Mouse (Mus musculus): ENCODE results near the gene Ddx41. TPM values are rescaled to one million over a fixed set of nuclear protein-coding genes. Genes with fewer than 3 reads are reported as not detected.

Gene Ddx41
- 106 and 112 TPM in 2 replicates for polyA plus RNA-seq (2012; rRNA removed)

GRCm38 (mm10) chr13:55536194-55537175, at the start of gene Ddx41:
TSS of gene Ddx41 (minus strand) at chr13:55536658.

GRCm38 (mm10) chr13:55573432-55573831, 37.0 kb upstream of the Ddx41 start, which contains the start of gene Tmed9:
TSS of gene Tmed9 (plus strand) at chr13:55573732.

GRCm38 (mm10) chr13:55571027-55571751, 34.7 kb upstream of the Ddx41 start, which contains the start of gene Fam193b:
TSS of gene Fam193b (minus strand) at chr13:55571120.

GRCm38 (mm10) chr13:55529198-55529915, 7.1 kb downstream of the Ddx41 start, which contains the start of gene Dok3:
TSS of gene Dok3 (minus strand) at chr13:55529296.

GRCm38 (mm10) chr13:55513111-55513748, 23.2 kb downstream of the Ddx41 start, which contains the start of gene Pdlim7:
TSS of gene Pdlim7 (minus strand) at chr13:55513676.

GRCm38 (mm10) chr13:55487578-55488498, 48.6 kb downstream of the Ddx41 start, which contains the start of gene Dbn1:
TSS of gene Dbn1 (minus strand) at chr13:55488111.

Other genes starting within 250 kb of the Ddx41 start
- 247 and 256 TPM in 2 replicates for gene Prelid1, start 216.2 kb downstream of the Ddx41 start, polyA plus RNA-seq (2012; rRNA removed)
- 155 and 158 TPM in 2 replicates for gene Rab24, start 214.7 kb downstream of the Ddx41 start, polyA plus RNA-seq (2012; rRNA removed)
- 34.6 and 41.2 TPM in 2 replicates for gene Mxd3, start 206.8 kb downstream of the Ddx41 start, polyA plus RNA-seq (2012; rRNA removed)
- gene Lman2, start 173.9 kb downstream of the Ddx41 start, polyA plus RNA-seq (2012; rRNA removed): 54.3 and 59.6 TPM in 2 replicates
- gene Rgs14, start 166.9 kb downstream of the Ddx41 start, polyA plus RNA-seq (2012; rRNA removed): 0.79 and 0.98 TPM in 2 replicates
- gene Slc34a1, start 138.5 kb downstream of the Ddx41 start, polyA plus RNA-seq (2012; rRNA removed): 0.06 and 0.07 TPM in 2 replicates
- 0.43 and 0.44 TPM in 2 replicates for gene Pfn3, start 121.4 kb downstream of the Ddx41 start, polyA plus RNA-seq (2012; rRNA removed)
- gene F12, start 109.9 kb downstream of the Ddx41 start, polyA plus RNA-seq (2012; rRNA removed): 0.07 and 0.23 TPM in 2 replicates
- gene Grk6, start 91.6 kb downstream of the Ddx41 start, polyA plus RNA-seq (2012; rRNA removed): 84.0 and 87.2 TPM in 2 replicates
- gene Prr7, start 72.4 kb downstream of the Ddx41 start, polyA plus RNA-seq (2012; rRNA removed): 55.8 and 56.1 TPM in 2 replicates
- 719 and 813 TPM in 2 replicates for gene Dbn1, start 48.5 kb downstream of the Ddx41 start, polyA plus RNA-seq (2012; rRNA removed)
- 99.9 and 135 TPM in 2 replicates for gene Pdlim7, start 23.0 kb downstream of the Ddx41 start, polyA plus RNA-seq (2012; rRNA removed)
- gene Dok3, start 7.4 kb downstream of the Ddx41 start, polyA plus RNA-seq (2012; rRNA removed): 16.3 and 17.4 TPM in 2 replicates
- 165 and 171 TPM in 2 replicates for gene Fam193b, start 34.5 kb upstream of the Ddx41 start, polyA plus RNA-seq (2012; rRNA removed)
- 121 and 154 TPM in 2 replicates for gene Tmed9, start 37.1 kb upstream of the Ddx41 start, polyA plus RNA-seq (2012; rRNA removed)
- gene B4galt7, start 63.2 kb upstream of the Ddx41 start, polyA plus RNA-seq (2012; rRNA removed): 41.2 and 43.8 TPM in 2 replicates
- 87.8 and 97.2 TPM in 2 replicates for gene Caml, start 86.3 kb upstream of the Ddx41 start, polyA plus RNA-seq (2012; rRNA removed)
- 56.7 and 59.6 TPM in 2 replicates for gene Ddx46, start 98.4 kb upstream of the Ddx41 start, polyA plus RNA-seq (2012; rRNA removed)
- gene B230219D22Rik, start 156.5 kb upstream of the Ddx41 start, polyA plus RNA-seq (2012; rRNA removed): 74.9 and 77.3 TPM in 2 replicates
- gene Txndc15, start 178.0 kb upstream of the Ddx41 start, polyA plus RNA-seq (2012; rRNA removed): 64.1 and 65.0 TPM in 2 replicates
- gene Pcbd2, start 190.7 kb upstream of the Ddx41 start, polyA plus RNA-seq (2012; rRNA removed): 34.7 and 36.3 TPM in 2 replicates
- gene Catsper3, start 247.9 kb upstream of the Ddx41 start, polyA plus RNA-seq (2012; rRNA removed): 0.07 and 0.09 TPM in 2 replicates

Data from central nervous system, embryonic 14 days (tissue).